Mouse (Mus musculus) cerebellum, adult 2 months (tissue): ENCODE data around the gene Mlxip.

Source experiments
- CTCF ChIP-seq: fragments of 200-500 bp; IDR thresholded peaks from 2 replicates; pipeline ENCODE4 v1.5.1; 2011; ENCODE audit warnings: low read depth, mild to moderate bottlenecking, control low read depth, low read length, moderate library complexity, borderline replicate concordance; ENCODE audit not compliant: insufficient read depth
- POLR2A ChIP-seq: fragments of 200-500 bp; IDR thresholded peaks from 2 replicates; pipeline ENCODE4 v1.6.1; 2011; ENCODE audit warnings: low read length, control low read depth, borderline replicate concordance; ENCODE audit not compliant: insufficient read depth

DNA sequence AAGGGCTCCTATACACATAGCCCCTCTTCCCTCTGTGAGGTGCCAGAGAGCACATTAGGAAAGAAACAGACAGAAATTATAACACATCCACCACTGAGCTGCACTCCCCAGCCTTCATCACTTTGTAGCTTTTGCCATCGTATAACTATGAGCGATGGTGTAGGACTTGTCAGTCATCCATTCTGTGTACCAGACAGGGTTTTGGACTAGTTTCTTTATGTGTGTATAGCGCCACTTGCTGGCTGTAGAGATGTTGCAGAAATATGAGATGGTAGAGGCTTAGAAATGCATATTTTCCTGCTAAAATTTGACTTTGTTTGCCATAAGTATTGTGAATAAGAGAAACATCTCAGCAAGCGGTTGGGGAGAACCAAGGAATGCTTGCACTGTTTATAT is 42.2 kb downstream of the Mlxip start:
- peak; percentile 33; the same call in 1 of the 2 replicates for TF ChIP-seq CTCF
- no peak for TF ChIP-seq POLR2A
